Mouse (Mus musculus) CH12.LX (cell line): ENCODE data around the gene Zfp212.

Source experiments
- CHD1 ChIP-seq: IDR thresholded peaks from 2 replicates; pipeline ENCODE4 v1.6.1; 2012; ENCODE audit warnings: low read depth, low read length, improper control_type of control experiment, inconsistent platforms
- CTCF ChIP-seq, 2 experiments: IDR thresholded peaks in 1 of 2; conservative IDR thresholded peaks in 1 of 2; 2 replicates each; pipeline ENCODE4 v1.5.1; 2011 to 2012; ENCODE audit warnings: low read depth in 2 of 2, low read length in 2 of 2, improper control_type of control experiment in 1 of 2, inconsistent platforms in 1 of 2, mild to moderate bottlenecking in 1 of 2, moderate library complexity in 1 of 2
- E2F4 ChIP-seq: IDR thresholded peaks from 2 replicates; pipeline ENCODE4 v1.6.1; 2011; ENCODE audit warnings: low read depth, low read length, improper control_type of control experiment; ENCODE audit not compliant: insufficient replicate concordance
- ETS1 ChIP-seq: conservative IDR thresholded peaks from 2 replicates; pipeline ENCODE4 v1.6.1; 2012; ENCODE audit warnings: low read depth, mild to moderate bottlenecking, inconsistent platforms, low read length, improper control_type of control experiment, moderate library complexity
- MAFK ChIP-seq: IDR thresholded peaks from 2 replicates; pipeline ENCODE4 v1.6.1; 2011; ENCODE audit warnings: low read length, improper control_type of control experiment; ENCODE audit not compliant: insufficient replicate concordance
- MAZ ChIP-seq: IDR thresholded peaks from 2 replicates; pipeline ENCODE4 v1.6.1; 2012; ENCODE audit warnings: low read depth, mild to moderate bottlenecking, inconsistent platforms, low read length, improper control_type of control experiment, moderate library complexity
- MYC ChIP-seq: IDR thresholded peaks from 2 replicates; pipeline ENCODE4 v1.6.1; 2011; ENCODE audit warnings: low read depth, mild to moderate bottlenecking, improper control_type of control experiment, low read length
- NELFE ChIP-seq: IDR thresholded peaks from 2 replicates; pipeline ENCODE4 v1.6.1; 2011; ENCODE audit warnings: low read depth, low read length, improper control_type of control experiment
- POLR2A ChIP-seq: IDR thresholded peaks from 2 replicates; pipeline ENCODE4 v1.6.1; 2011; ENCODE audit warnings: low read depth, mild to moderate bottlenecking, improper control_type of control experiment, low read length
- RAD21 ChIP-seq: IDR thresholded peaks from 2 replicates; pipeline ENCODE4 v1.6.1; 2011; ENCODE audit warnings: low read depth, mild to moderate bottlenecking, low read length, improper control_type of control experiment, moderate library complexity
- SIN3A ChIP-seq: IDR thresholded peaks from 2 replicates; pipeline ENCODE4 v1.6.1; 2012; ENCODE audit warnings: low read length, improper control_type of control experiment, inconsistent platforms
- TBP ChIP-seq: conservative IDR thresholded peaks from 2 replicates; pipeline ENCODE4 v1.6.1; 2011; ENCODE audit warnings: low read depth, low read length, improper control_type of control experiment
- TCF12 ChIP-seq: IDR thresholded peaks from 2 replicates; pipeline ENCODE4 v1.6.1; 2014; ENCODE audit warnings: low read depth, mild to moderate bottlenecking, inconsistent platforms, low read length, improper control_type of control experiment

- TF ChIP-seq CTCF (conservative IDR thresholded peaks at IDR 0.05 in 1 of 2, IDR thresholded peaks at IDR 0.05 in 1 of 2; ENCODE audit: low read depth in 2 of 2, low read length in 2 of 2) (no peak), MAZ (no peak), TBP (no peak), POLR2A (no peak), MAFK (no peak), SIN3A (no peak), RAD21 (no peak), ETS1 (no peak), NELFE (no peak), E2F4 (no peak), MYC (no peak), CHD1 (no peak), TCF12 (no peak)
These were observed 11.3 kb upstream of the Zfp212 start for GRCm38 (mm10) chr6:47909007-47909406.
